Mouse (Mus musculus) inflammation-experienced regulatory T-cells, adult 6 months (primary cell): Measurements from ENCODE around the gene March4. TPM values are rescaled to one million over a fixed set of nuclear protein-coding genes. Genes with fewer than 3 reads are reported as not detected.

Source experiments
- ATAC-seq: one replicate; pipeline ENCODE4 v1.8.0; 2017
- polyA plus RNA-seq, 3 experiments: library from polyadenylated mRNA; unstranded; fragments of 100-300 nt; shearing (Covaris generic); gene quantifications; one replicate each; pipeline ENCODE4 v1.2.1; 2017

The March4 gene
- polyA plus RNA-seq, 3 experiments from 2014 or later, result not detected

- no peak for ATAC-seq
Observed at GRCm38 (mm10) chr1:72383056-72383455, 153.7 kb downstream of the March4 start.

DNA sequence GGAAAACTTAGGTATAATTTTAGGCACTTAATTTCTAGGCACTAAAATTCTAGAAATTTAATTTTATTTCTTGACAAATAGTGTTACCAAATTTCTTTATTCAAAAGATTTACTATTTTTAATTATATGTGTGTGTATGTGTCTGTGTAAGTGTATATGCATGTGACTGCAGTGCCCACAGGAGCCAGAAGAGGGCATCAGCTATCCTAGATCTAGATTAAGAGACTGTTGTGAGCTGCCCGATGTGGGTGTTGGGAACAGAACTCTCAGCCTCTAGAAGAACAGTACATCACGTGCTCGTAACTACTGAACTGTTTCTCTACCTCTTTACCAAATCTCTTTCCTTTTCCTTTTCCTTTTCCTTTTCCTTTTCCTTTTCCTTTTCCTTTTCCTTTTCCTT is 156.2 kb downstream of the March4 start:
- no peak for ATAC-seq

- ATAC-seq, result no peak
Observed at GRCm38 (mm10) chr1:72379752-72380353, 156.9 kb downstream of the March4 start.

DNA sequence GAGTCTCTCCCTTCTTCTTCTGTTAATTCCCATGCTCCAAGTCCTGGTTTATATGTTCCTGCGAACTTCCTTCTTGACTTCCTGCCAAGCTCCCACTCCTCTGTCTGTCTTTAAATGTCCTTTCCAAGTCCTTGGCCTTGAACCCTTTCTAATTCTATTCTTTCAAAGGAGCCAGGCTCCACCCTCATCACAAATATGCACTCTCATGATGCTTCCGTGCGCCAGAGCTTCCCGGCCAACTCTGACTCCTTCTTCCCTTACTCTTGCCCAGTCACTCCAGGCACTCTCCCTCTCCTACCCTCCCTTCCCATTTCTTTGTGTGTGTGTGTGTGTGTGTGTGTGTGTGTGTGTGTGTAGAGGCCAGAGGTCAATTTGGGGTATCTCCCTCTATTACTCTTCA is 158.6 kb downstream of the March4 start:
- no peak for ATAC-seq

Other genes starting within 250 kb of the March4 start
- gene Xrcc5, start 229.5 kb downstream of the March4 start, polyA plus RNA-seq, result 10 to 100 TPM; 23.7 to 29.9 (median 26.1) TPM
- gene Smarcal1, start 46.3 kb upstream of the March4 start, polyA plus RNA-seq, result 10 to 100 TPM; 10.4 to 15.7 (median 13.7) TPM
- gene Ankar, start 163.6 kb upstream of the March4 start, polyA plus RNA-seq, result under 1 TPM in 1 of 3 experiments, not detected in 2; 0.85 TPM
- gene Rpl37a, start 174.4 kb upstream of the March4 start, polyA plus RNA-seq, result 1,000 to 10,000 TPM; 1,830 to 2,995 (median 2,931) TPM